Mouse (Mus musculus) CD4-positive, CD25-positive, alpha-beta regulatory T cell, adult 9 weeks (primary cell): ENCODE data around the gene Cd248. TPM values are rescaled to one million over a fixed set of nuclear protein-coding genes. Genes with fewer than 3 reads are reported as not detected.

Source experiments
- polyA plus RNA-seq: library from polyadenylated mRNA; unstranded; fragments of 100-300 nt; shearing (Covaris generic); gene quantifications from one replicate; pipeline ENCODE4 v1.2.1, GENCODE M21; 2017

Gene Cd248
- not detected for polyA plus RNA-seq

GRCm38 (mm10) chr19:5067867-5068569 lies at the start of gene Cd248:
Cd248 (plus strand) TSS chr19:5068078.

GRCm38 (mm10) chr19:5023621-5024479 lies 44.0 kb upstream of the Cd248 start, which contains the start of gene Slc29a2:
Slc29a2 (plus strand) TSS chr19:5023860.

GRCm38 (mm10) chr19:5038709-5039156 lies 29.1 kb upstream of the Cd248 start, which contains the start of the genes B4gat1 and AC124502.3:
B4gat1 (plus strand) TSS chr19:5038826.
AC124502.3 (plus strand) TSS chr19:5038891.

GRCm38 (mm10) chr19:5040862-5041523 lies 26.9 kb upstream of the Cd248 start, which contains the start of gene Brms1:
Brms1 (plus strand) TSS chr19:5041354.

GRCm38 (mm10) chr19:5050047-5050905 lies 17.6 kb upstream of the Cd248 start, which contains the start of gene Rin1:
Rin1 (plus strand) TSS chr19:5050481.

GRCm38 (mm10) chr19:5085145-5085863 lies 17.4 kb downstream of the Cd248 start, which contains the start of gene Tmem151a:
Tmem151a (minus strand) TSS chr19:5085531.

GRCm38 (mm10) chr19:5087884-5088728 lies 20.2 kb downstream of the Cd248 start, which contains the start of gene Yif1a:
Yif1a (plus strand) TSS chr19:5088538.

GRCm38 (mm10) chr19:5098363-5099143 lies 30.7 kb downstream of the Cd248 start, which contains the start of gene Cnih2:
Cnih2 (minus strand) TSS chr19:5098521.

GRCm38 (mm10) chr19:5106731-5107191 lies 38.9 kb downstream of the Cd248 start, which contains the start of gene Rab1b:
Rab1b (minus strand) TSS chr19:5107072.

GRCm38 (mm10) chr19:5118384-5118698 lies 50.5 kb downstream of the Cd248 start, which contains the start of gene Klc2:
Klc2 (minus strand) TSS chr19:5118560.

Other genes starting within 250 kb of the Cd248 start
- gene Ccs, start 228.7 kb upstream of the Cd248 start, polyA plus RNA-seq = 165 TPM
- 0.09 TPM for gene Ccdc87, start 228.7 kb upstream of the Cd248 start, polyA plus RNA-seq
- gene Ctsf, start 212.9 kb upstream of the Cd248 start, polyA plus RNA-seq = 4.7 TPM
- gene Actn3, start 190.2 kb upstream of the Cd248 start, polyA plus RNA-seq = 0.12 TPM
- gene Zdhhc24, start 189.4 kb upstream of the Cd248 start, polyA plus RNA-seq = 5.9 TPM
- 0.76 TPM for gene Bbs1, start 161.4 kb upstream of the Cd248 start, polyA plus RNA-seq
- 136 TPM for gene Dpp3, start 139.8 kb upstream of the Cd248 start, polyA plus RNA-seq
- 0.53 TPM for gene Peli3, start 125.0 kb upstream of the Cd248 start, polyA plus RNA-seq
- gene Mrpl11, start 105.9 kb upstream of the Cd248 start, polyA plus RNA-seq = 80.2 TPM
- 1.1 TPM for gene Npas4, start 77.8 kb upstream of the Cd248 start, polyA plus RNA-seq
- gene Slc29a2, start 44.2 kb upstream of the Cd248 start, polyA plus RNA-seq = 2.7 TPM
- 17.2 TPM for gene B4gat1, start 29.3 kb upstream of the Cd248 start, polyA plus RNA-seq
- 1.9 TPM for gene AC124502.3, start 29.2 kb upstream of the Cd248 start, polyA plus RNA-seq
- 109 TPM for gene Brms1, start 26.7 kb upstream of the Cd248 start, polyA plus RNA-seq
- gene Rin1, start 17.6 kb upstream of the Cd248 start, polyA plus RNA-seq = 0.30 TPM
- gene Tmem151a, start 17.5 kb downstream of the Cd248 start, polyA plus RNA-seq = not detected
- gene Yif1a, start 20.5 kb downstream of the Cd248 start, polyA plus RNA-seq = 86.1 TPM
- 1.5 TPM for gene Cnih2, start 30.4 kb downstream of the Cd248 start, polyA plus RNA-seq
- 267 TPM for gene Rab1b, start 39.0 kb downstream of the Cd248 start, polyA plus RNA-seq
- 5.4 TPM for gene Klc2, start 50.5 kb downstream of the Cd248 start, polyA plus RNA-seq
- 15.1 TPM for gene Pacs1, start 205.0 kb downstream of the Cd248 start, polyA plus RNA-seq
- 449 TPM for gene Sf3b2, start 227.4 kb downstream of the Cd248 start, polyA plus RNA-seq
- gene Gal3st3, start 230.3 kb downstream of the Cd248 start, polyA plus RNA-seq = not detected